Mouse (Mus musculus): ENCODE measurements at regions not wholly inside any gene's neighbourhood (a gene's known extent, or its start where the extent isn't known, plus 50 kb on each side); places are given as distances from the start of the nearest gene placed in this dataset.
A peak's percentile ranks its signal among the peaks of the same experiment; 100 is the strongest.

GRCm38 (mm10) chr10:25000231-25001222 is 73.2 kb upstream of the Arg1 start:
- Histone ChIP-seq H3K4me2 (replicated peaks; ENCODE audit: low read depth) (no peak overlapping the region), H3K9ac (ENCODE audit: low read depth, low read length) (no peak overlapping the region), H3K27ac (ENCODE audit: low read depth, low read length) (no peak overlapping the region), H3K9me3 (ENCODE audit: control insufficient read depth) (no peaks in the 10 kb centered on the region), H3K27me3 (replicated peaks; ENCODE audit: control insufficient read depth, insufficient read depth, low read length) (no peaks in the 10 kb centered on the region), H3K4me3 (ENCODE audit: low read depth, low read length) (no peak overlapping the region), H3K4me1 (replicated peaks; ENCODE audit: control insufficient read depth, insufficient read depth, low read length) (no peaks in the 10 kb centered on the region), H3K36me3 (ENCODE audit: control insufficient read depth, insufficient read depth) (no peaks in the 10 kb centered on the region)
- WGBS: 76% methylated on average over 20 of the region's 20 CpGs
- TF ChIP-seq CTCF (IDR thresholded peaks at IDR 0.05; ENCODE audit: low read depth): no peak
- ATAC-seq: no peak

- Histone ChIP-seq H3K4me1 (replicated peaks; ENCODE audit: control insufficient read depth, insufficient read depth, low read length) (no peaks in the 10 kb centered on the region), H3K27ac (ENCODE audit: low read depth, low read length) (no peak overlapping the region), H3K4me3 (ENCODE audit: low read depth, low read length) (no peak overlapping the region), H3K4me2 (replicated peaks; ENCODE audit: low read depth) (no peak overlapping the region), H3K36me3 (ENCODE audit: control insufficient read depth, insufficient read depth) (no peaks in the 10 kb centered on the region), H3K9me3 (ENCODE audit: control insufficient read depth) (no peaks in the 10 kb centered on the region), H3K27me3 (replicated peaks; ENCODE audit: control insufficient read depth, insufficient read depth, low read length) (no peaks in the 10 kb centered on the region), H3K9ac (ENCODE audit: low read depth, low read length) (no peak overlapping the region)
- no peak for TF ChIP-seq CTCF (IDR thresholded peaks at IDR 0.05; ENCODE audit: low read depth)
- WGBS: 81% methylated on average over 5 of the region's 5 CpGs
- ATAC-seq: no peak
Measured at GRCm38 (mm10) chr10:24999807-25000206, 72.5 kb upstream of the Arg1 start.

- Histone ChIP-seq H3K27ac (ENCODE audit: low read depth, low read length) (no peak overlapping the region), H3K4me2 (replicated peaks; ENCODE audit: low read depth) (no peak overlapping the region), H3K9ac (ENCODE audit: low read depth, low read length) (no peak overlapping the region), H3K9me3 (ENCODE audit: control insufficient read depth) (no peaks in the 10 kb centered on the region), H3K36me3 (ENCODE audit: control insufficient read depth, insufficient read depth) (no peaks in the 10 kb centered on the region), H3K4me1 (replicated peaks; ENCODE audit: control insufficient read depth, insufficient read depth, low read length) (no peaks in the 10 kb centered on the region), H3K4me3 (ENCODE audit: low read depth, low read length) (no peak overlapping the region), H3K27me3 (replicated peaks; ENCODE audit: control insufficient read depth, insufficient read depth, low read length) (no peaks in the 10 kb centered on the region)
- no peak for TF ChIP-seq CTCF (IDR thresholded peaks at IDR 0.05; ENCODE audit: low read depth)
- ATAC-seq: no peak
- WGBS: 73% methylated on average over 3 of the region's 3 CpGs
Measured at GRCm38 (mm10) chr10:24997661-24998060, 70.4 kb upstream of the Arg1 start.

GRCm38 (mm10) chr10:24995751-24996150 is 68.5 kb upstream of the Arg1 start:
- Histone ChIP-seq H3K4me2 (replicated peaks; ENCODE audit: low read depth) (no peak overlapping the region), H3K27me3 (replicated peaks; ENCODE audit: control insufficient read depth, insufficient read depth, low read length) (no peaks in the 10 kb centered on the region), H3K9me3 (ENCODE audit: control insufficient read depth) (no peaks in the 10 kb centered on the region), H3K4me3 (ENCODE audit: low read depth, low read length) (no peak overlapping the region), H3K9ac (ENCODE audit: low read depth, low read length) (no peak overlapping the region), H3K4me1 (replicated peaks; ENCODE audit: control insufficient read depth, insufficient read depth, low read length) (no peaks in the 10 kb centered on the region), H3K27ac (ENCODE audit: low read depth, low read length) (no peak overlapping the region), H3K36me3 (ENCODE audit: control insufficient read depth, insufficient read depth) (no peaks in the 10 kb centered on the region)
- peak; percentile 63; the same call in 1 of the 2 replicates for ATAC-seq
- no peak for TF ChIP-seq CTCF (IDR thresholded peaks at IDR 0.05; ENCODE audit: low read depth)
- 72% methylated on average over 2 of the region's 2 CpGs for WGBS

GRCm38 (mm10) chr10:24989965-24990653 is 62.8 kb upstream of the Arg1 start:
- no peak for TF ChIP-seq CTCF (IDR thresholded peaks at IDR 0.05; ENCODE audit: low read depth)
- Histone ChIP-seq H3K27me3 (replicated peaks; ENCODE audit: control insufficient read depth, insufficient read depth, low read length) (no peaks in the 10 kb centered on the region), H3K4me3 (ENCODE audit: low read depth, low read length) (no peak overlapping the region), H3K9me3 (ENCODE audit: control insufficient read depth) (no peaks in the 10 kb centered on the region), H3K4me1 (replicated peaks; ENCODE audit: control insufficient read depth, insufficient read depth, low read length) (no peaks in the 10 kb centered on the region), H3K36me3 (ENCODE audit: control insufficient read depth, insufficient read depth) (no peaks in the 10 kb centered on the region), H3K27ac (ENCODE audit: low read depth, low read length) (no peak overlapping the region), H3K9ac (ENCODE audit: low read depth, low read length) (no peak overlapping the region), H3K4me2 (replicated peaks; ENCODE audit: low read depth) (no peak overlapping the region)
- WGBS: 82% methylated on average over 2 of the region's 2 CpGs
- no peak for ATAC-seq

GRCm38 (mm10) chr10:24984801-24985200 is 57.5 kb upstream of the Arg1 start:
- 92% methylated on average over 4 of the region's 4 CpGs for WGBS
- TF ChIP-seq CTCF (IDR thresholded peaks at IDR 0.05; ENCODE audit: low read depth): no peak
- no peak overlapping the region for H3K9ac ChIP-seq (ENCODE audit: low read depth, low read length)
- H3K27ac ChIP-seq (ENCODE audit: low read depth, low read length): no peak overlapping the region
- H3K9me3 ChIP-seq (ENCODE audit: control insufficient read depth): no peaks in the 10 kb centered on the region
- no peak overlapping the region for H3K4me3 ChIP-seq (ENCODE audit: low read depth, low read length)
- no peaks in the 10 kb centered on the region for H3K36me3 ChIP-seq (ENCODE audit: control insufficient read depth, insufficient read depth)
- no peak overlapping the region for H3K4me2 ChIP-seq (replicated peaks; ENCODE audit: low read depth)
- H3K27me3 ChIP-seq (replicated peaks; ENCODE audit: control insufficient read depth, insufficient read depth, low read length): no peaks in the 10 kb centered on the region
- no peaks in the 10 kb centered on the region for H3K4me1 ChIP-seq (replicated peaks; ENCODE audit: control insufficient read depth, insufficient read depth, low read length)
- ATAC-seq: no peak
